9 mouse cellular contexts compared by ENCODE assay signal in the genomic region with DNA sequence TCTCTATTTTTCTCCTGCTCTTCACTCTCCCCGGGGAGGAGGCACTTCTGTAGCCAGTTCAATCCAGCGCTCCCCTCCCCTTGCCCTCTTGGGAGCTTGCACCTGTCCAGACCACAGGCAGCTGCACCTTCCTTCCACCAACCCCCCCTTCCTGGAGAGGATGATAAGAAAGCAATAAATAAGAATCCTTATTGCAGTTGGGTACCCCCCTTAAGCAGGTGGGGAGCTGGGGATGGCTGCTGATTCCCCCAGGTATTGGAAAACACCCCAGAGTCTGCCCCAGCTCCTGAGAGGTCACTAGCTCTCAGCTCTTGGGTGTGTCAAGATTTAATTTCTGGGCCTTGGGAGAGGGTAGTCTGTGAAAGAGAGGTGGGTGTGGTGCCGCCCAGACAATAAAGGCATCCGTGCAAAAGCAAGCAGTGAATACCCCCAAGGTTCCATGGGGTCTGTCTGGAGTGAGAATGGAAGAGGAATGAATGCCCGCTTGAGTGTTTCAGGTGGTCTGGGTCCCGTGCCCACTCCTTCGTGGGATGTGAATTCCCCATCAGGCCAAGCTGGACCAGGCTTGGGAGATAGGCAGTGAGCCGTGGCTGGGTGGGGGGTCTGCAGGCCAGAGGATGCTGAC. TPM values are rescaled to one million over a fixed set of nuclear protein-coding genes. Genes with fewer than 3 reads are reported as not detected.
DNase-seq lines count a peak whose midpoint lies in the region; ATAC-seq lines count a peak whose summit lies in the region.
"Had no signal": no experiment of that assay in that cellular context is flagged by ENCODE, and none has a peak within 500 bp of the region (broad histone marks: within the 10 kb centered on the region; RNA-seq: fewer than 3 reads in every experiment).

No protein-coding gene starts in this region.

- H3K36me3 ChIP-seq in kidney, embryonic 15.5 days: peaks cover 34% of the 10 kb centered on the region
- peaks cover 38% of the 10 kb centered on the region for H3K36me3 ChIP-seq in embryonic facial prominence, embryonic 12.5 days
- peaks cover 6% of the 10 kb centered on the region; the same call in 1 of the 2 replicates for H3K36me3 ChIP-seq in intestine, embryonic 15.5 days
- H3K36me3 ChIP-seq in neural tube, embryonic 12.5 days: peaks cover 60% of the 10 kb centered on the region

- 28% methylated on average over 8 of the region's 8 CpGs for WGBS in kidney, embryonic 15.5 days
- WGBS in embryonic facial prominence, embryonic 12.5 days: 9% methylated on average over 8 of the region's 8 CpGs
- 30% methylated on average over 8 of the region's 8 CpGs for WGBS in intestine, embryonic 15.5 days
- WGBS in neural tube, embryonic 12.5 days: 6% methylated on average over 8 of the region's 8 CpGs

- no peaks in the 10 kb centered on the region for H3K27me3 ChIP-seq in kidney, embryonic 15.5 days
- H3K27me3 ChIP-seq in embryonic facial prominence, embryonic 12.5 days: no peaks in the 10 kb centered on the region
- no peaks in the 10 kb centered on the region for H3K27me3 ChIP-seq in intestine, embryonic 15.5 days (replicated peaks)
- H3K27me3 ChIP-seq in neural tube, embryonic 12.5 days (replicated peaks): no peaks in the 10 kb centered on the region

- DNase-seq in kidney, adult 9 months: no peak
- DNase-seq in ovary, postnatal 14 days (ENCODE audit: low spot score): no peak
- no peak for DNase-seq in cerebellum, adult 8-10 months
- DNase-seq in layer of hippocampus, postnatal 10 days (ENCODE audit: low spot score in 2 of 2): no peak

- H3K4me2 ChIP-seq in kidney, embryonic 15.5 days: peak overlapping the region; percentile 61
- H3K4me2 ChIP-seq in embryonic facial prominence, embryonic 12.5 days (replicated peaks): peak overlapping the region; percentile 80
- H3K4me2 ChIP-seq in intestine, embryonic 15.5 days (replicated peaks): peak overlapping the region; percentile 83
- peak overlapping the region; percentile 81 for H3K4me2 ChIP-seq in neural tube, embryonic 12.5 days (replicated peaks)

- H3K9me3 ChIP-seq in kidney, embryonic 15.5 days (replicated peaks): no peaks in the 10 kb centered on the region
- no peaks in the 10 kb centered on the region for H3K9me3 ChIP-seq in embryonic facial prominence, embryonic 12.5 days
- no peaks in the 10 kb centered on the region for H3K9me3 ChIP-seq in intestine, embryonic 15.5 days
- H3K9me3 ChIP-seq in neural tube, embryonic 12.5 days: no peaks in the 10 kb centered on the region

- peak overlapping the region; percentile 87 for H3K27ac ChIP-seq in kidney, embryonic 15.5 days
- peak overlapping the region; percentile 99 for H3K27ac ChIP-seq in embryonic facial prominence, embryonic 12.5 days
- H3K27ac ChIP-seq in intestine, embryonic 15.5 days: peak overlapping the region; percentile 84
- H3K27ac ChIP-seq in neural tube, embryonic 12.5 days: peak overlapping the region; percentile 99

- no peak for ATAC-seq in kidney, embryonic 15.5 days (replicated peaks; ENCODE audit: low FRiP score)
- ATAC-seq in embryonic facial prominence, embryonic 12.5 days (ENCODE audit: insufficient number of reproducible peaks, insufficient read depth, low FRiP score, low TSS enrichment): no peak
- peak; percentile 29 for ATAC-seq in intestine, embryonic 15.5 days
- ATAC-seq in neural tube, embryonic 12.5 days (ENCODE audit: low FRiP score, low read depth): no peak; the same call in 1 of the 2 replicates

- peaks cover 80% of the 10 kb centered on the region for H3K4me1 ChIP-seq in kidney, embryonic 15.5 days
- peaks cover 80% of the 10 kb centered on the region for H3K4me1 ChIP-seq in embryonic facial prominence, embryonic 12.5 days
- peaks cover 51% of the 10 kb centered on the region for H3K4me1 ChIP-seq in intestine, embryonic 15.5 days (replicated peaks)
- H3K4me1 ChIP-seq in neural tube, embryonic 12.5 days: peaks cover 89% of the 10 kb centered on the region

- H3K4me3 ChIP-seq in kidney, embryonic 15.5 days (replicated peaks): peak overlapping the region; percentile 39
- peak overlapping the region; percentile 31 for H3K4me3 ChIP-seq in embryonic facial prominence, embryonic 12.5 days
- H3K4me3 ChIP-seq in intestine, embryonic 15.5 days (replicated peaks): peak overlapping the region; percentile 39
- H3K4me3 ChIP-seq in neural tube, embryonic 12.5 days: peak overlapping the region; percentile 35

- peak overlapping the region; percentile 44 for H3K9ac ChIP-seq in kidney, embryonic 15.5 days
- peak overlapping the region; percentile 58 for H3K9ac ChIP-seq in embryonic facial prominence, embryonic 12.5 days
- peak overlapping the region; percentile 58 for H3K9ac ChIP-seq in intestine, embryonic 15.5 days
- peak overlapping the region; percentile 67 for H3K9ac ChIP-seq in neural tube, embryonic 12.5 days

RNA-seq across cellular contexts. Expression of gene Msi1, which starts 6.5 kb away (rescaled TPM):
- 21.1 and 22.0 TPM in 2 replicates for polyA plus RNA-seq in kidney, embryonic 15.5 days (2015; fragmentation: Nextera tagmentation; extraction: Ambion mirVana)
- polyA plus RNA-seq in embryonic facial prominence, embryonic 12.5 days (2016; fragmentation: Nextera tagmentation; extraction: Ambion mirVana): 38.7 and 40.2 TPM in 2 replicates
- polyA plus RNA-seq in intestine, embryonic 15.5 days (2015; fragmentation: Nextera tagmentation; extraction: Ambion mirVana): 8.7 and 10.4 TPM in 2 replicates
- polyA plus RNA-seq in neural tube, embryonic 12.5 days (2016; fragmentation: Nextera tagmentation; extraction: Ambion mirVana): 122 and 129 TPM in 2 replicates
- total RNA-seq in layer of hippocampus, postnatal 10 days (2021): 10 to 100 TPM; 73.0 to 76.2 TPM
- total RNA-seq: neutrophil, adult 5-6 weeks had no signal

RNA-seq across cellular contexts. Expression of gene Pla2g1b, which starts 30.2 kb away (rescaled TPM):
- polyA plus RNA-seq in kidney, embryonic 15.5 days (2015; fragmentation: Nextera tagmentation; extraction: Ambion mirVana): 0.61 and 1.2 TPM in 2 replicates
- not detected in 2 replicates for polyA plus RNA-seq in embryonic facial prominence, embryonic 12.5 days (2016; fragmentation: Nextera tagmentation; extraction: Ambion mirVana)
- 2.1 and 2.9 TPM in 2 replicates for polyA plus RNA-seq in intestine, embryonic 15.5 days (2015; fragmentation: Nextera tagmentation; extraction: Ambion mirVana)
- not detected in 2 replicates for polyA plus RNA-seq in neural tube, embryonic 12.5 days (2016; fragmentation: Nextera tagmentation; extraction: Ambion mirVana)
- not detected for total RNA-seq in layer of hippocampus, postnatal 10 days (2021)
- total RNA-seq: neutrophil, adult 5-6 weeks had no signal

RNA-seq across cellular contexts. Expression of gene Sirt4, which starts 48.7 kb away (rescaled TPM):
- 24.6 and 25.0 TPM in 2 replicates for polyA plus RNA-seq in kidney, embryonic 15.5 days (2015; fragmentation: Nextera tagmentation; extraction: Ambion mirVana)
- polyA plus RNA-seq in embryonic facial prominence, embryonic 12.5 days (2016; fragmentation: Nextera tagmentation; extraction: Ambion mirVana): 23.2 and 25.9 TPM in 2 replicates
- 18.6 and 19.8 TPM in 2 replicates for polyA plus RNA-seq in intestine, embryonic 15.5 days (2015; fragmentation: Nextera tagmentation; extraction: Ambion mirVana)
- 23.8 and 24.9 TPM in 2 replicates for polyA plus RNA-seq in neural tube, embryonic 12.5 days (2016; fragmentation: Nextera tagmentation; extraction: Ambion mirVana)
- total RNA-seq in layer of hippocampus, postnatal 10 days (2021): 10 to 100 TPM; 25.8 to 29.8 TPM
